In genomic region chr7:136494862-136495261, GRCm38 (mm10) we compare ENCODE assay signal across 13 mouse cellular contexts.
"Had no signal": no experiment of that assay in that cellular context is flagged by ENCODE, and none has a peak within 500 bp of the region (broad histone marks: within the 10 kb centered on the region; RNA-seq: fewer than 3 reads in every experiment).

No protein-coding gene starts in this region.

- H3K4me2 ChIP-seq: intestine, embryonic 15.5 days; liver, embryonic 12.5 days; neural tube, embryonic 12.5 days had no signal

- H3K36me3 ChIP-seq: intestine, embryonic 15.5 days; liver, embryonic 12.5 days; midbrain, embryonic 10.5 days; neural tube, embryonic 12.5 days had no signal

- ATAC-seq: intestine, embryonic 15.5 days; liver, embryonic 12.5 days had no signal

- H3K4me3 ChIP-seq: intestine, embryonic 15.5 days; liver, embryonic 12.5 days; midbrain, embryonic 10.5 days; myocyte; neural tube, embryonic 12.5 days had no signal

- H3K9ac ChIP-seq: intestine, embryonic 15.5 days; liver, embryonic 12.5 days; neural tube, embryonic 12.5 days had no signal

- H3K27ac ChIP-seq: intestine, embryonic 15.5 days; liver, embryonic 12.5 days; midbrain, embryonic 10.5 days; neural tube, embryonic 12.5 days had no signal

- H3K4me1 ChIP-seq: intestine, embryonic 15.5 days; liver, embryonic 12.5 days had no signal

- DNase-seq: kidney, adult 18-20 months; kidney, postnatal 10 days; left cerebral cortex, postnatal 4 days; lung, postnatal 36 days; midbrain, embryonic 14.5 days; retina, postnatal 1 day; right cerebral cortex, postnatal 4 days; thymus, postnatal 36 days had no signal

- H3K9me3 ChIP-seq: intestine, embryonic 15.5 days; liver, embryonic 12.5 days; midbrain, embryonic 10.5 days; neural tube, embryonic 12.5 days had no signal

- H3K27me3 ChIP-seq: neural tube, embryonic 12.5 days had no signal
